Mouse (Mus musculus) spleen, postnatal 10 days (tissue): ENCODE data around the gene Rprd1b.

Experiments
- DNase-seq, 2 experiments: peaks; one replicate each; pipeline ENCODE4 v3.0.0; 2021 to 2022; ENCODE audit warnings: low spot score in 2 of 2

Rprd1b gene

GRCm38 (mm10) chr2:158079843-158080395 is 51.6 kb downstream of the Rprd1b start:
- DNase-seq, result no peak

DNA sequence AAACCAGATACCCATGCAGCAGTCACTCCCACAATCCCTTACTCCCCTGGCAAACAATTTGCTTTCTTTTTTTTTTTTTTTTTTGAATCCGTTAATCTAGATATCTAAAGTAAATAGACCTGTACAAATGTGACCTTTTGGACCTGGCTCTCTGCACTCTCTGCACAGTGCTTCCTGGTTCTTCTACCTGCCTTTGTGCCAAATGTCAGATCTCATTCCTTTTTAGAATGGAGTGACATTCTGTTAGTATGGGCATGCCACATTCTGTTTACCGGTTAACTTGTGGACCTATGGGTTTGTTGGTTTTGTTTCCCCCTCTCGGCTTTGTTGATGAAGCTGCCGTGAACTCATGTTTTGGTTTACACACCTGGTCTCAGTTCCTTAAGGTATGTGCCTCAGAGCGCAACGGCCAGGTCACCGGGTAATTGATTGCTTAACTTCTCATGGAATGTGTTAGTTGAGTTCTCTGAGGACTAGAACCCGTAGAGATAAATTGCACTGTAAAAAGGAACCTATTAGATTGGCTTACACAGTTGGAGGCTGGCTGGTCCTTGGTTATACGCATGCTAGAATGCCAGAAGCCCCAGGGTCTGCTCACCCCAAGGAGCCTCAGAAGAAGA is 52.4 kb downstream of the Rprd1b start:
- no peak for DNase-seq

DNA sequence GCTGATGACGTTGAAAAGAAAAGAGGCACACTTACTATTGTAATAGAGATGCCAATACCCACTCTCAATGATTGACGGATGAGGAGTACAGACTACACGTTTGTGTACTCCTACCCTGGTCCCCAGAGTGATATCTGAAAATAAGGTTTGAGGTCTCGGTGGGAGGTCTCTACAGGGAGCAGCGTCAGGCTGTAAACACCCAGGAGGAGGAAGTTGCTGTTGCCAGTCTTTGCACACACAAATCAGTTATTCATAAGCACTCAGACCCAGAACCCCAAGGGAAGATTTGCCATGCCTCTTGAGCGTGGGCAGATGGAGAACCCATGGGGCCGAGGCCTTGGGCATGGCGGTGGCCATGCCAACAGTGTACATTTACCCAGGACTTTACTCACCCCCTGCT is 56.2 kb downstream of the Rprd1b start:
- DNase-seq, result peak in 1 of 2 experiments; percentile 38

- DNase-seq, result no peak
These were observed 61.8 kb downstream of the Rprd1b start for GRCm38 (mm10) chr2:158090096-158090495.

DNA sequence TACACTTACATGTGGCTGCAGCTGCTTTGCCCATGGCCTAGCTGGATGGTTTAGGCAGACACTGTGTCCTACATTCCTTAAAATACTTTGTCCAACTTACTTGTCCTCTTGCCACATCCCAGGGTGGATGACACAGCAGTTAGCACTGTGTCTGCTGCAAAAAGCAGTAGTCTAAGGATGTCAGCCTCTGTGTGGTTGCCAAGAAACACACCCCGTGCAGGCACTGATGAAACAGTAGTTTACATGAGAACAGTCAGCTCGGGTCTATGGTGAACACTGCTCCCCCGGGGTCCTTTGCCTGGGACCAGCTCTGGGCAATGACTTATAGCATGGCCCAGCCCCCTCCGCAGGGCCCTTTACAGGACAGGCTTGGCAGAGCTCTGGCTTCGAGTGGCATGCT is 65.0 kb downstream of the Rprd1b start:
- DNase-seq, result no peak

GRCm38 (mm10) chr2:158094300-158094699 is 66.0 kb downstream of the Rprd1b start:
- no peak for DNase-seq

DNA sequence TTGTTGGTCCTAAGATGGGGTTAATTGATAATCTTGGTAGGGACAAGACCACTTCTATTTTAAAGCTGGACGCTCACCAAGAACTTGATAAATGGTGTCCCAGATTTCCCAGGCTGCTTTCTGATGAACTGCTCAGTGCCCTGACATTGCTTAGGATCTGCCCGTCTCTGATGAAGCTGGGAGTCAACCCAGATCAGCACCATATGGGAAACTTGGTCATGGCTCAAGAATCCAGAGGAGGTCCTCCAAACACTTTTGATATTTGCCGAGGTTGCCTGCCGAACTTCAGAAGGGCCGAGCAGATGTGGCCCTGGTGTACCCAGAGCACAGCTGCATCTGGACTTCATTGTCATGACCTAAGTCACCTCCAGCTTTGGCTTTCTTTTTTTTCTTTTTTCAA is 66.5 kb downstream of the Rprd1b start:
- DNase-seq, result no peak

- DNase-seq, result no peak
These were observed 68.8 kb downstream of the Rprd1b start for GRCm38 (mm10) chr2:158097071-158097470.

DNA sequence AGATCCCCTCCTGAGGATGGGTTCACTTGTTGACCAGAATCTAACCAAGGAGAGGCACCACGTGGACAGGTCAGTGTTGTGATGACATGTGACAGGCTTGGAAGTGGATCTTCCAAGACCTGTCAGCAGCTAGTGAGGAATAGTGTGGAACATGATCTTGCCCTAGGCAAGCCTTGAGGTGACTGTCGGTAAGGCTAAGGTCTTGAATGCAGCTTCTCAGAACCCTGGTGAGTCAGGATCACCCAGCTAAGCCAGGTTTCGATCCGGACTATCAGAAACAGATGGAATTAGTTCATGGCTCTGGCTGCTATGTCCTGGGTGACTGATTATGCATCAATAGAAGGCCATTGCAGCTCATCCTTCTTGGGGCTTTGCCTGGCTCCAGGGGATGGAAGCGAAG is 70.4 kb downstream of the Rprd1b start:
- no peak for DNase-seq

DNA sequence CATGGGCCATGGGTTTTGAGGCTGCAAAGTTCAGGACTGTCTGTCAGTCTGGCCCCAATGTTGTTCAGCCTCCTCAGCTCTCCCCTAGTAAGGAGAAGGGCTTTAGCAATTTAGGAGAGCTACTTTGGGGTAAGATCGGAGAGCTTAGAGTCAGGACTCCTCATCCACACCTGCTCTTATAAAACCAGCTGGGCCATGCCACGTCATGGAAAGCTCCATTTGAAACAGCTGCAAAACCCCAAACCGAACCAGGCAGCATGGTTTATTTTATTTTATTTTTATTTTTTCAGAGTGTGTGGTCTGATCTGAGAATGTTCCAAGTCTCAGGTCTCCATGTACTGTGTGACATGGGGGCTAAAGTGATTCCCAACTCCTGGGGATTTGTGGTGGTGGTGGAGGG is 71.2 kb downstream of the Rprd1b start:
- DNase-seq, result no peak

DNA sequence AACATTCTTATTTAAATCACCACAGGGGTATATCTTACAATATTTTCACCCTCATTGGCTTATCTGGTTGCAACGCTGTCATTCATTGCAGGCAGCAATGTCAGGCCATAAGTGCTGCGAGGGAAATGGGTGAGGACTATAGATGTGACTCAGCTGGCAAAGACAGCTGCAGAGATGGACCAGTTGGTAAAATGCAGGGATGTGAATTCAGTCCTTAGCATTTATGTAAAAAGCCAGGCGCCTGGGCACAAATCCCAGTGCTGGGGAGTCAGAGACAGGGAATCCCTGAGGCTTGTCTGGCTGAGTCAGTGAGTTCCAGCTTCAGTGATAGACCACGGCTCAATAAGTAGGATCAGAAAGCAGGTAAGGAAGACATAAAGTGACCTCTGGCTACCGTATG is 73.5 kb downstream of the Rprd1b start:
- no peak for DNase-seq

DNA sequence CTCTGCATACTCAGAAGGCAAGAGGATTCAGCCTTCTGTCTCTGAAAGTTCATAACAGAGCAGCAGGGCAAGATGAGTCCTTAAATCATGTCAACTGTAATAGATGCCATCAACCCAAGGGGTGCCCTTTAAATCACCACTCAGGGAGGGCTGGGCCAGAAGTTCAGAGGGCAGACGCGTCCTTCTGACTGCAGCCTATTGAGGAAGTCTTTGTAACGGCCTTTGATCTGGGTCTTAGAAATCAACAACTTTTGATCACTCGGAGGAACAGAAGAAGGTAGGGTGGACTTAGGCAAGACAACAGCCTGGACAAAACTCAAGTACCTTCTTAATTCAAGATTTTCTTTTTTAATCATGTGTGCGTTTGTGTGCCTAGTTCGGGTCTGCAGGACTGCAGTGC is 76.7 kb downstream of the Rprd1b start:
- no peak for DNase-seq

DNA sequence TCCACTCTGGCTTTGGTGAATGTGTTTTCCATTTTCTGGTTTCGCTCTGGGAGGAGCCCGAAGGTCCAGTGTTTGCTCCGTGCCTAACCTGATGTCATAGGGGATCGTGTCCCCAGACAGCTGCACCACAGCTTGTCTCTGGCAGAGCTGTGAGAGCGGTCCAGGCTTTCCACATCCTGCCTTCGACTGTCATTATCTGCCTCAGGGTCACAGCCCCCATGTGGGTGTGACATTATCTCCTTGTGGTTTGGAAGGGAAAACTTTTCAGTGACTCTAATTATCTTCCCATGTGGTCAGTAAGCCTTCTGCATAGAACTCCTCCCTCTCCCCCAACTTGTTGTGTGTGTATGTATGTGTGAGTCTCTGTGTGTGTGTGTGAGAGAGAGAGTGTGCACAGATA is 77.3 kb downstream of the Rprd1b start:
- DNase-seq, result no peak

GRCm38 (mm10) chr2:158106947-158107587 is 78.8 kb downstream of the Rprd1b start:
- peak in 1 of 2 experiments; percentile 58 for DNase-seq

- DNase-seq, result no peak
These were observed 81.2 kb downstream of the Rprd1b start for GRCm38 (mm10) chr2:158109516-158109915.

DNA sequence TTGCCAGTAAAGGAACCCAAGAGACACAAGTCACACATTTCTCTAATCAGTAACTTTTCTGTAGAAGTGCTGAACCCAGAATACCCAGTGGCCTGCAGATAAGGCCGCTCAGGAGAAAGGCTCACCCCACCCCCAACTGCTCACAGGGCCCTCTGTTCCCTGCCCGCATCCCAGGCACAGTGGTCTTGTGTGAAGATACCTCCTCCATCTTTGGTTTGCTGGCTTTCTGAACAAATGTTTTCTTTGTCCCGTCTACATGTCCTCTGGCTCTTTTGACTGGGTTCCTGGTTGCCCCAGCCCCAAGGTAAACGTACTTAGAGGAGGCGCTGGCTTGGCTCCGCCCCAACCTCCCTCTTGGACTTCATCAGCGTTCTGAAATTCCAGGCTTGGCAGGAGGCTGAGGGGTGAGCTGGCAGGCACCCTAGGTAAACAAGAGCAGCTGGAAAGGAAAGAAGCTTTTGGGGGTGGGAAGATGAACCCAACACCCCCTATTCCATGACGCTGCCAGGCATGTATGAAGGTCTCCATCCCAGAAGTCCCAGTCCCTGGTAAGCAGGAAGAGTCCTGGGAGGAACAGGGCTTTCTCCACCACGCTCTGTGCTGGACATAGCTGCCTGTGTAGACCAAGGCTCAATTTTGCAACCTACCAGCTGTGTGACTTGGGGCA is 85.4 kb downstream of the Rprd1b start:
- peak; percentile 35 to 49 for DNase-seq

- DNase-seq, result no peak
These were observed 86.6 kb downstream of the Rprd1b start for GRCm38 (mm10) chr2:158114931-158115330.

- no peak for DNase-seq
These were observed 87.6 kb downstream of the Rprd1b start for GRCm38 (mm10) chr2:158115838-158116453.

DNA sequence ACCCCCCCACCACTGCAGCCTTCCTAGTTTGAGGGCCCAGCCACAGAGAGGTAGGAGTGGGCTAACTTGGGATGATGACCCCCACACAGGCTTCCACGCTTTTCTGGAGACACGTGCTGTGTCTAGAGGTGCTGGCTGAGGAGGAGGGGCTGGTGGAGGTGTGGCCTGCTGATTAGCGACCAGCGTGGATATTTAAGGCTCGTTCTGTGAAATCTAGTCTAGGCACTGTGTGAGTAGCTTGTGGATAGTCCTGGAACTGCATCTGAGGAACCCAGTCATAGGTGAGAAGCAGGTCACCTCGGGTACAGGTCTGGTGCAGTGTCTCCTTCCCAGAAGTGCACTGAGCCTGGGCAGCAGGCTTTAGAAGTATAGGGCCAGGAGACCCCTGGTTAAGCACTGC is 88.4 kb downstream of the Rprd1b start:
- DNase-seq, result no peak

GRCm38 (mm10) chr2:158119145-158119544 is 90.8 kb downstream of the Rprd1b start:
- no peak for DNase-seq

GRCm38 (mm10) chr2:158120211-158120610 is 91.9 kb downstream of the Rprd1b start:
- DNase-seq, result no peak

DNA sequence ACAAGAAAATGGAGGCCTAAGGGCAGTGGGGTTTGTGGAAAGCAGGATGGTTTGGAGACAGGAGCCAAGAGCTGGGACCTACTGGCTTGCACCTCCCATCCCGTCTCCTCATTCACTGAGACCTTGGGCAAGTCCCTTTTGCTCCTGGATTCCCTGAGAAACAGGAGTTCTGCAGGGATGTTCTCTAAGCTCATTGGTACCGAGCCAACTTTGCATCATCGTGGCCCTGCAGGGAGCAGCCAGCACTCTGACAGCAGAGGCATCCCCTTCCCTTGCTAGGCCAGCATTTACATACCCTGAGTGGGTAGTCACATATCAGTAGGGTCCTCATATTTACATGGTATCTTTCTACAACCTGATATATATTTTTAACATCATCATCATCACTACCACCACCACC is 92.6 kb downstream of the Rprd1b start:
- no peak for DNase-seq
